Mouse (Mus musculus) CH12.LX (cell line): ENCODE measurements around the gene Cers6.

ENCODE experiments used
- CTCF ChIP-seq, 2 experiments: IDR thresholded peaks in 1 of 2; conservative IDR thresholded peaks in 1 of 2; 2 replicates each; pipeline ENCODE4 v1.5.1; 2011 to 2012; ENCODE audit warnings: low read depth in 2 of 2, low read length in 2 of 2, improper control_type of control experiment in 1 of 2, inconsistent platforms in 1 of 2, mild to moderate bottlenecking in 1 of 2, moderate library complexity in 1 of 2
- ELF1 ChIP-seq: IDR thresholded peaks from 2 replicates; pipeline ENCODE4 v1.6.1; 2014; ENCODE audit warnings: low read depth, mild to moderate bottlenecking, inconsistent platforms, low read length, improper control_type of control experiment

GRCm38 (mm10) chr2:68944898-68945297, 83.7 kb downstream of the Cers6 start:
- TF ChIP-seq ELF1 (no peak), CTCF (conservative IDR thresholded peaks at IDR 0.05 in 1 of 2, IDR thresholded peaks at IDR 0.05 in 1 of 2; ENCODE audit: low read depth in 2 of 2, low read length in 2 of 2) (no peak)
